Mouse (Mus musculus) limb, embryonic 13.5 days (tissue): ENCODE data around the gene Gm21188. TPM values are rescaled to one million over a fixed set of nuclear protein-coding genes. Genes with fewer than 3 reads are reported as not detected.
"Not testable (repeated sequence)": the region's sequence is repeated elsewhere in the genome, so short reads cannot be mapped to it uniquely, and the experiment has no call there.

Experiments
- ATAC-seq: fragments of 200-750 bp; cut with Nextera tagmentation; 2 replicates; pipeline ENCODE4 v1.8.0; 2017; ENCODE audit warnings: low read depth, moderate number of reproducible peaks, moderate TSS enrichment; ENCODE audit not compliant: low FRiP score
- H3K27ac ChIP-seq: fragments of 300-500 bp; sonication (generic); 2 replicates; pipeline ENCODE4 v1.5.1; 2015; ENCODE audit warnings: inconsistent platforms, mild to moderate bottlenecking, moderate library complexity
- H3K27me3 ChIP-seq: fragments of 300-500 bp; sonication (generic); 2 replicates; pipeline ENCODE4 v1.6.1; 2015; ENCODE audit warnings: mild to moderate bottlenecking, inconsistent platforms
- H3K36me3 ChIP-seq: fragments of 300-500 bp; sonication (generic); 2 replicates; pipeline ENCODE4 v1.6.1; 2015; ENCODE audit warnings: inconsistent platforms, mild to moderate bottlenecking, moderate library complexity
- H3K4me1 ChIP-seq: fragments of 300-500 bp; sonication (generic); 2 replicates; pipeline ENCODE4 v1.6.1; 2015; ENCODE audit warnings: inconsistent platforms
- H3K4me2 ChIP-seq: fragments of 300-500 bp; sonication (generic); replicated peaks from 2 replicates; pipeline ENCODE4 v1.6.1; 2015; ENCODE audit warnings: inconsistent platforms, mild to moderate bottlenecking, moderate library complexity
- H3K4me3 ChIP-seq: fragments of 300-500 bp; sonication (generic); 2 replicates; pipeline ENCODE4 v1.5.1; 2015; ENCODE audit warnings: moderate library complexity, mild to moderate bottlenecking, inconsistent platforms
- H3K9ac ChIP-seq: fragments of 300-500 bp; sonication (generic); 2 replicates; pipeline ENCODE4 v1.6.1; 2015; ENCODE audit warnings: mild to moderate bottlenecking, inconsistent platforms
- H3K9me3 ChIP-seq: fragments of 300-500 bp; sonication (generic); 2 replicates; pipeline ENCODE4 v1.6.1; 2016; ENCODE audit warnings: inconsistent platforms
- WGBS: fragments of 180-500 bp; shearing (Covaris S2); methylation state at CpG from one replicate; pipeline ENCODE4 v1.1.7; 2015; 5-methylcytosine and 5-hydroxymethylcytosine counted together
- polyA plus RNA-seq: library from polyadenylated mRNA; unstranded; fragments of >200 nt; fragmentation: Nextera tagmentation; extraction: Ambion mirVana; gene quantifications from 2 replicates; pipeline ENCODE4 v1.2.1, GENCODE M21; 2015

The Gm21188 gene
- polyA plus RNA-seq, 1 experiment from 2014 or later, result not detected

DNA sequence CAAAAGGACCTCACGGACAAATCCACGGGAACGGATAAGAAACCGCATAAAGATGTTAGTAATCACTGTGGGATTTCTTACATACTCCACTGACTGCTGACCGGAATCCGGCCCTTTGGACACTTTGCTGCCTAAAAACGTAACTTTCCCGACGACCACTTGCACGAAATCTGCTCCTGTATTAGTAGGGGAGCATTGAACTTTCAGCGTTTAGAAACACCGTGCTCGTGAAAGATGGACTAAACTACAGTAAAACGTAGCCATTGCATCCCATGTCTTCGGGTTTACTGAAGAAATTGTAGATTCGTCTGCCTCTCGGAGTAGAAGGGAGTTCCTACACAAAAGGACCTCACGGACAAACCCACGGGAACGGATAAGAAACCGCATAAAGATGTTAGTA, 27.0 kb downstream of the Gm21188 start:
- not testable (repeated sequence) for H3K9ac ChIP-seq, H3K27ac ChIP-seq, H3K9me3 ChIP-seq, H3K4me2 ChIP-seq, ATAC-seq, H3K36me3 ChIP-seq, H3K4me1 ChIP-seq, H3K4me3 ChIP-seq
- peaks cover 17% of the 10 kb centered on the region for H3K27me3 ChIP-seq
- WGBS, result 1% methylated on average over 21 of the region's 21 CpGs

DNA sequence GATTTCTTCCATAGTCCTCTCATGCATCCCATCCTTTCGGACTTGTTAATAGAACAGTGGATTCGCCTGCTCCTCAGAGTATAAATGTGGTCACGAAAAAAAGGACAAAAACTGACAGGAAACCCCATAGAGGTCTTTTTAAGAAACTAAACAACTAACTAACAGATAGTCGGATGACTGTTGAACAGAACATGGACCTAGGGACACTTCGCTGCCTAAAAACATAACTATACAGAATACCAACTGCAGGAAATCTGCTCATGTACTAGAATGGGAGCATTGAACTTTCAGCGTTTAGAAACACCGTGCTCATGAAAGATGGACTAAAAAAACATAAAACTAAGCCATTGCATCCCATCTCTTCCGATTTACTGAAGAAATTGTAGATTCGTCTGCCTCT, 27.4 kb downstream of the Gm21188 start:
- H3K4me2 ChIP-seq, H3K27ac ChIP-seq, H3K9ac ChIP-seq, H3K36me3 ChIP-seq, ATAC-seq, H3K4me1 ChIP-seq, H3K9me3 ChIP-seq, H3K4me3 ChIP-seq: not testable (repeated sequence)
- WGBS, result 8% methylated on average over 9 of the region's 9 CpGs
- peaks cover 17% of the 10 kb centered on the region for H3K27me3 ChIP-seq

- peaks cover 17% of the 10 kb centered on the region for H3K27me3 ChIP-seq
- not testable (repeated sequence) for H3K4me2 ChIP-seq, H3K9ac ChIP-seq, H3K9me3 ChIP-seq, H3K4me3 ChIP-seq, H3K27ac ChIP-seq, ATAC-seq, H3K36me3 ChIP-seq, H3K4me1 ChIP-seq
- no CpG with 5 or more reads among the region's 1 CpGs for WGBS
Measured at GRCm38 (mm10) chr13:120021477-120021876, 30.5 kb downstream of the Gm21188 start.

DNA sequence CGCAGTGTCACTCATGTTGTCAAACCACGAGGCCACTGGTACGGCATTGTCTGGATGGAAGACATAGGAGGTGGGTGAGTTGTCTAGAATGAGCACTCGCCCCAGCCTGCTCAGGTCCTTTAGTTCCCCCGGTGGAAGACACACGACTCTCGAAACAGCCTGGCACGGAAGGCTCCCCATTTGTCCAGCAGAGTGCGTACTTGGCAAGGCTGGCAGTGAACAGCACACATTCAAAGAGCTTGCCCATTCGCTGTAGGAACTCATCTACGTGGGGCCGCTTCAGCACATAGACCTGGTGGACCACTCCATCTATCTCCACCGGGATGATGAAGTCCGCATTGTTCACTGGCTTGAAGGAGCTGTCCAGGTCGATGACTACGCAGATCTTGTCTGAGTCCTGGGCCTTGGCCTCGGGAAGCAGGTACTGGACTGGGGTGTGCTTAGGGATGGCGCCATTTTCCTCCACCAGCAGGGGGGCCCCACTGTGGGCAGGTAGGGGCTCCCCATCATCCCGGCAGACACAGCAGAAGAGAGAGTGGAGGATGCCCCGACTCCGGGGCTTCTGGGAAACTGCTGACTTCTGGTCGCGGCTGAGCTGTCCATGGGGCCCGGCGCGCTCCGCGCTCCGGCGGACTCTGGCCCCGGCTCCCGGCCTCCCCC, 36.5 kb downstream of the Gm21188 start:
- 3% methylated on average over 8 of the region's 32 CpGs for WGBS

DNA sequence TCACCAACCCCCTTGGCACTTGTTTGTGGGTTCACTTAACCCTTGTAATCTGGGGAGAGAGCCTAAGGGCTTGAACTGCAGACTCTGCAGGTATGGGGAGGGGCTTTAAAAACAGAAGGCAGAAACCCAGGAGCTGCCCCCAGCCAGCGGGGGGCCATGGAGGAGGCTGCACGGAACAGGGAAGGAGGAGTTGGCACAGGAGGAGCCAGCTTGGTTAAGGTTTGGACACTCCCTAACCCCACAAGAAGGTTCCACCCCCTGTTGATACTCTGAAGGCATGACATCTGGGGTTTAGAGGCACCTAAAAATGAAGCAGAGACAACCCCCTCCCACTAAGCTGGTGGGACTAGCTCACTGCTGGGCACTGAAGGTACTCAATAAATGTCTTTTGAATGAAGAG, 38.0 kb downstream of the Gm21188 start:
- not testable (repeated sequence) for H3K4me1 ChIP-seq, H3K4me2 ChIP-seq, H3K36me3 ChIP-seq, H3K9me3 ChIP-seq, H3K27ac ChIP-seq, H3K27me3 ChIP-seq, H3K9ac ChIP-seq, H3K4me3 ChIP-seq, ATAC-seq
- no CpG with 5 or more reads among the region's 2 CpGs for WGBS

More for the DNA sequence above, 36.5 kb downstream of the Gm21188 start:
- not testable (repeated sequence) for H3K4me1 ChIP-seq, H3K4me3 ChIP-seq, ATAC-seq, H3K36me3 ChIP-seq, H3K27me3 ChIP-seq, H3K4me2 ChIP-seq, H3K27ac ChIP-seq, H3K9me3 ChIP-seq, H3K9ac ChIP-seq

GRCm38 (mm10) chr13:120013544-120013943, 38.5 kb downstream of the Gm21188 start:
- H3K9ac ChIP-seq, H3K9me3 ChIP-seq, ATAC-seq, H3K4me2 ChIP-seq, H3K27ac ChIP-seq, H3K4me1 ChIP-seq, H3K27me3 ChIP-seq, H3K36me3 ChIP-seq, H3K4me3 ChIP-seq: not testable (repeated sequence)
- WGBS, result no CpG with 5 or more reads among the region's 5 CpGs

GRCm38 (mm10) chr13:120010068-120010467, 41.9 kb downstream of the Gm21188 start:
- H3K4me3 ChIP-seq, H3K4me1 ChIP-seq, H3K9ac ChIP-seq, H3K36me3 ChIP-seq, H3K27ac ChIP-seq, H3K27me3 ChIP-seq, ATAC-seq, H3K9me3 ChIP-seq, H3K4me2 ChIP-seq: not testable (repeated sequence)

GRCm38 (mm10) chr13:119999215-119999614, 52.8 kb downstream of the Gm21188 start:
- not testable (repeated sequence) for H3K4me2 ChIP-seq, H3K4me1 ChIP-seq, H3K9me3 ChIP-seq, H3K4me3 ChIP-seq, H3K9ac ChIP-seq, ATAC-seq, H3K27ac ChIP-seq, H3K36me3 ChIP-seq, H3K27me3 ChIP-seq
- no CpG with 5 or more reads among the region's 4 CpGs for WGBS

DNA sequence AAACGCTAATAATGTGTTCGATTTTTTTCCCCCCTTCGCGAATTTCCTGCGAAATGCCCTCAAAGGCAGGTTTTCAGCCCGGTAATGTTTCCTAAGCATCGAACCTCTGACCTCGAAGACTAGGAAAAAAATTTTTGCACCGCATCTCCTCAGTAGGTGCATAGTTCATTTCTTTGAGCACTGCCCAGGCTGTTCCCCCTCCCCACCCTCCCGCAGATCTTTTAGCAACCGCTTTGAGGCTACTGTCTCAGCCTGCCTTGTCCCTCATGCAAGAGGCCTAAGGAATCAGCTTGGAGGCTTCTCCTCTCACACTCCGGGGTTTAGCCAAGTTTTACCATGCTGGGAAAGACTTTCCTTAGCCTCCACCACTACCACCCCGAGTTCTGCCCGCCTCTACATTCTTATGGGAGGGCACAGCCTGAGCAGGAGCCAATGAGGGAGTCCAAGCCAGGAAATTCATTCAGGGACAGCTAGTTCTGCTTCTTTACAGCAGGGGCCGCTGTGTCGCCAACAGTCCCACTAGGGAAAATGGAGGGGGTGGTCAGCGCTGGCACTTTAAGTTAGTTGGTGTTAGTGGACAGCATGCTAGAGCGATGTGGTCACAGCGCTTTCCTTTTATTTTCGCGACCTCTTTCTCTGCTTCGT, 53.4 kb downstream of the Gm21188 start:
- not testable (repeated sequence) for H3K4me3 ChIP-seq

GRCm38 (mm10) chr13:119991917-119992496, 60.0 kb downstream of the Gm21188 start:
- no CpG with 5 or more reads among the region's 10 CpGs for WGBS
- not testable (repeated sequence) for H3K27ac ChIP-seq, H3K27me3 ChIP-seq, ATAC-seq, H3K9ac ChIP-seq, H3K4me3 ChIP-seq, H3K36me3 ChIP-seq, H3K4me1 ChIP-seq, H3K4me2 ChIP-seq, H3K9me3 ChIP-seq

More for the DNA sequence above, 53.4 kb downstream of the Gm21188 start:
- H3K9ac ChIP-seq, H3K4me1 ChIP-seq, H3K9me3 ChIP-seq, H3K36me3 ChIP-seq, H3K27ac ChIP-seq, H3K4me2 ChIP-seq, H3K27me3 ChIP-seq: not testable (repeated sequence)
- no CpG with 5 or more reads among the region's 22 CpGs for WGBS
- ATAC-seq, result peak; percentile 83

DNA sequence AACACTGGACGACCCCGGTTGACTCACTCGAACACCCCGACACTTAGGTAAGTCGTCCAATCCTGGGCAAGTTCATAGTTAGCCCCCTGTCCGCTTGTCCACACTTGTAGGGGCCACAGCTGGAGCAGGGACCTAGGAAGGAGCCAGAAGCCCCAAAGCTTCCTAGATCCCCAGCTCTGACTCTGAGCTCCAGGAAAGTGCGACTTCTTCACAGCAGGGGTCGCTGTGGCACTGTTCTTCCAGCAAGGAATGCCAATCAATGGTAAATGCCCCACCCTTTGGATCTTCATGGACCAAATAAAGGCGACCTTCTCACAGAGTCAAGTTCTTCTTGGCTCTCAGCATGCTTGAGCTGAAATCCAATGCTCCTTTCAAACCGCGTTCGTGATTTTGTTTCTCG, 60.7 kb downstream of the Gm21188 start:
- not testable (repeated sequence) for H3K9me3 ChIP-seq, H3K9ac ChIP-seq, H3K36me3 ChIP-seq, H3K27me3 ChIP-seq, H3K4me1 ChIP-seq, ATAC-seq, H3K27ac ChIP-seq, H3K4me2 ChIP-seq, H3K4me3 ChIP-seq
- no CpG with 5 or more reads among the region's 13 CpGs for WGBS
